Mouse (Mus musculus): ENCODE measurements around the gene Lnx2.

DNA sequence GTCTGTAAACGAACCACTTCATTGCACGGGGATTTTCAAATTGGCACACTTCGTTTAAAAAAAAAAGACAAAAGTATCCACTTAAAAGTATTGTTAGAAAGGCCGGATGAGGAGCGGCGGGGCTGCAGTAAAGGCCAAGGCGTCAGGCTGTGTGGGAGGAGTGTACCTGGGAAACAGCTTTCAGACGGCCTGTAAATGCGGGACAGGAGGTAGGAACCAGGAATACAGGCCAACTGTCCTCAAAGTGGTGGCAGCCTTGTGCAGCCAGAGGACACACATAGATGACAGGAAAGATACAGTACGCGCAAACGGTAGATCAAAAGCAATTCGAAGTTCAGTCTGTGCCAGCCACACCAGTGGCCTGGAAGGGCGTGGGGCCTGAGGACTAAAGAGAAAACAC is 45.1 kb downstream of the Lnx2 start:
- TF ChIP-seq CTCF (IDR thresholded peaks at IDR 0.05; ENCODE audit: borderline replicate concordance, insufficient read depth, low read length) (no peak), POLR2A (IDR thresholded peaks at IDR 0.05; ENCODE audit: low read depth, low read length) (no peak)
